Comparison of ENCODE assay signal across 10 mouse cellular contexts in genomic region chrX:11839665-11840245, GRCm38 (mm10).
DNase-seq lines count a peak whose midpoint lies in the region; ATAC-seq and TF ChIP-seq lines count a peak whose summit lies in the region.
"Had no signal": no experiment of that assay in that cellular context is flagged by ENCODE, and none has a peak within 500 bp of the region (broad histone marks: within the 10 kb centered on the region; RNA-seq: fewer than 3 reads in every experiment).

No protein-coding gene starts in this region.

- peak; percentile 52 for ATAC-seq in cerebellum, adult (ENCODE audit: insufficient number of reproducible peaks, low FRiP score, low TSS enrichment)
- ATAC-seq in heart, embryonic 11.5 days (replicated peaks; ENCODE audit: insufficient number of reproducible peaks, low FRiP score, low TSS enrichment), result no peak

- TF ChIP-seq POLR2A in thymus, adult 2 months (IDR thresholded peaks at IDR 0.05; ENCODE audit: control insufficient read depth, extremely low read depth, insufficient read depth, low read length, poor library complexity), result no peak

- 47% methylated on average over 12 of the region's 12 CpGs for WGBS in heart, embryonic 11.5 days (ENCODE audit: insufficient replicate concordance)
- WGBS in thymus, adult 2 months, result 37% methylated on average over 12 of the region's 12 CpGs

- H3K27ac ChIP-seq in heart, embryonic 11.5 days (ENCODE audit: low read depth, low read length), result peak overlapping the region; percentile 83
- H3K27ac ChIP-seq in thymus, adult 2 months (ENCODE audit: control insufficient read depth, insufficient read depth, low read length), result no peak overlapping the region
- H3K27ac ChIP-seq: embryonic facial prominence, embryonic 13.5 days; limb, embryonic 12.5 days had no signal

- H3K27me3 ChIP-seq in heart, embryonic 11.5 days (ENCODE audit: control insufficient read depth, insufficient read depth, low read length), result peaks cover 6% of the 10 kb centered on the region
- H3K27me3 ChIP-seq in thymus, adult 2 months (ENCODE audit: control insufficient read depth, insufficient read depth, low read length), result no peaks in the 10 kb centered on the region

- H3K4me2 ChIP-seq in heart, embryonic 11.5 days, result no peak overlapping the region
- H3K4me2 ChIP-seq: embryonic facial prominence, embryonic 13.5 days; limb, embryonic 12.5 days had no signal

- no peaks in the 10 kb centered on the region for H3K36me3 ChIP-seq in heart, embryonic 11.5 days (ENCODE audit: control insufficient read depth, insufficient read depth, low read length)
- no peaks in the 10 kb centered on the region for H3K36me3 ChIP-seq in thymus, adult 2 months (ENCODE audit: control insufficient read depth, insufficient read depth, low read length)
- H3K36me3 ChIP-seq: embryonic facial prominence, embryonic 13.5 days; limb, embryonic 12.5 days had no signal

- H3K9ac ChIP-seq in heart, embryonic 11.5 days (ENCODE audit: low read depth, low read length), result no peak overlapping the region
- H3K9ac ChIP-seq: embryonic facial prominence, embryonic 13.5 days; limb, embryonic 12.5 days had no signal

- DNase-seq in embryo, embryonic 11 days, result peak; percentile 6
- no peak for DNase-seq in embryo, embryonic 9.5 days (ENCODE audit: extremely low spot score)
- peak; percentile 62 for DNase-seq in 3134 (ENCODE audit: extremely low read depth, insufficient read length, low spot score)
- DNase-seq in lung, postnatal 14 days, result peak; percentile 11
- no peak for DNase-seq in neural tube, embryonic 10.5 days (ENCODE audit: extremely low spot score, low spot score)
- DNase-seq in thymus, adult 2 months, result no peak

- no peak overlapping the region for H3K4me3 ChIP-seq in heart, embryonic 11.5 days (ENCODE audit: low read depth, low read length)
- no peak overlapping the region for H3K4me3 ChIP-seq in thymus, adult 2 months (ENCODE audit: control insufficient read depth, insufficient read depth, low read length)
- H3K4me3 ChIP-seq: embryonic facial prominence, embryonic 13.5 days; limb, embryonic 12.5 days had no signal

- no peak for TF ChIP-seq CTCF in thymus, adult 2 months (IDR thresholded peaks at IDR 0.05; ENCODE audit: borderline replicate concordance, control insufficient read depth, extremely low read depth, insufficient read depth, low read length, poor library complexity)

- H3K9me3 ChIP-seq in heart, embryonic 11.5 days (replicated peaks; ENCODE audit: control insufficient read depth, low read length), result no peaks in the 10 kb centered on the region
- H3K9me3 ChIP-seq: embryonic facial prominence, embryonic 13.5 days; limb, embryonic 12.5 days had no signal

- peaks cover 8% of the 10 kb centered on the region; the same call in 1 of the 2 replicates for H3K4me1 ChIP-seq in heart, embryonic 11.5 days (ENCODE audit: control insufficient read depth, insufficient read depth, low read length)
- no peaks in the 10 kb centered on the region for H3K4me1 ChIP-seq in thymus, adult 2 months (replicated peaks; ENCODE audit: control insufficient read depth, insufficient read depth, low read length)
- H3K4me1 ChIP-seq: limb, embryonic 12.5 days had no signal

Comparison
In these comparisons a context has a peak if more than half of its experiments do, and no peak if none do; other contexts are left out.
1. DNase-seq: peak in embryo, embryonic 11 days (single experiment), 3134 (single experiment) and lung, postnatal 14 days (single experiment); none in embryo, embryonic 9.5 days (single experiment), neural tube, embryonic 10.5 days (single experiment) and thymus, adult 2 months (single experiment).